In the genomic region with DNA sequence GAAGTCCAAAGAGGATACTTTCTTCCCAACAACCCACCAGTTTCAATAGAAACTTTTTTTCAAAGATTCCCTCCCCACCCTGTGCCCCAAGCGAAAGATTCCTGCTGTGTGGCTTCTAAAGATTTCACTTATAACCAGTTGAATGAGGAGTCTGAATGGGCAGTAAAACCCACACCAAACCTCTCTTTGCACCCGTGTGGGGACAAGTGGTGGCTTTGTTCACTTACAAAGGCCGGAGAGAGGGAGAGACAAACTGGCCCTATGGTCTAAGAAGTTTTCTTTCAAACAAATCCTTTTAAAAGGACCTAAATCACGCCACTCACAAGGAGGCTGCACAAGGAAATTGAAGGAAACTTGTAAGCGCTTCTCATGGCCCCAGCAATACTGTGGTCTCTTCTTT, we compare ENCODE assay signal across 24 mouse cellular contexts.
DNase-seq lines count a peak whose midpoint lies in the region; ATAC-seq and TF ChIP-seq lines count a peak whose summit lies in the region.
"Had no signal": no experiment of that assay in that cellular context is flagged by ENCODE, and none has a peak within 500 bp of the region (broad histone marks: within the 10 kb centered on the region; RNA-seq: fewer than 3 reads in every experiment).

No protein-coding gene starts in this region.

- peak overlapping the region; percentile 51; the same call in 1 of the 2 replicates for H3K27ac ChIP-seq in forebrain, embryonic 10.5 days
- H3K27ac ChIP-seq in forebrain, embryonic 15.5 days (replicated peaks): no peak overlapping the region
- no peak overlapping the region; the same call in 1 of the 2 replicates for H3K27ac ChIP-seq in midbrain, embryonic 10.5 days (replicated peaks)
- H3K27ac ChIP-seq in midbrain, embryonic 16.5 days (ENCODE audit: low read length): no peak overlapping the region
- H3K27ac ChIP-seq in forebrain, postnatal 0 days (ENCODE audit: low read depth, low read length): no peak overlapping the region
- H3K27ac ChIP-seq: kidney, embryonic 15.5 days; limb, embryonic 13.5 days; liver, embryonic 12.5 days; midbrain, embryonic 13.5 days had no signal

- H3K4me3 ChIP-seq in forebrain, embryonic 10.5 days: no peak overlapping the region
- H3K4me3 ChIP-seq in forebrain, embryonic 15.5 days: no peak overlapping the region
- no peak overlapping the region for H3K4me3 ChIP-seq in midbrain, embryonic 10.5 days
- H3K4me3 ChIP-seq in midbrain, embryonic 16.5 days (ENCODE audit: low read depth, low read length): no peak overlapping the region
- H3K4me3 ChIP-seq in forebrain, postnatal 0 days (ENCODE audit: low read depth, low read length): no peak overlapping the region
- H3K4me3 ChIP-seq: kidney, embryonic 15.5 days; limb, embryonic 13.5 days; liver, embryonic 12.5 days; midbrain, embryonic 13.5 days had no signal

- peak; percentile 48 for DNase-seq in forebrain, embryonic 10.5 days (ENCODE audit: extremely low spot score, low spot score)
- DNase-seq in midbrain, embryonic 10.5 days (ENCODE audit: low spot score): peak; percentile 20
- peak; percentile 55 for DNase-seq in embryo, embryonic 10.5 days (ENCODE audit: low spot score)
- no peak for DNase-seq in forebrain, postnatal 0 days
- DNase-seq in yolk sac, embryonic 10.5 days (ENCODE audit: low spot score): no peak
- DNase-seq in spleen, postnatal 36 days (ENCODE audit: low spot score in 2 of 2): no peak
- DNase-seq: adrenal gland, postnatal 36 days; cerebellum, adult 11 months; cerebellum, postnatal 10 days; gastrocnemius, postnatal 36 days; kidney, adult 11 months; kidney, postnatal 36 days; layer of hippocampus, postnatal 36 days; lung, adult 18-20 months; lung, postnatal 10 days; retina, postnatal 1 day; thymus, adult 18-20 months; thymus, postnatal 36 days had no signal

- TF ChIP-seq CTCF in forebrain, postnatal 0 days (IDR thresholded peaks at IDR 0.05; ENCODE audit: low read depth): no peak

- H3K4me1 ChIP-seq in forebrain, embryonic 10.5 days: peaks cover 43% of the 10 kb centered on the region
- peaks cover 10% of the 10 kb centered on the region for H3K4me1 ChIP-seq in forebrain, embryonic 15.5 days
- peaks cover 37% of the 10 kb centered on the region for H3K4me1 ChIP-seq in midbrain, embryonic 10.5 days
- peaks cover 8% of the 10 kb centered on the region for H3K4me1 ChIP-seq in midbrain, embryonic 16.5 days (ENCODE audit: control insufficient read depth, insufficient read depth, low read length)
- H3K4me1 ChIP-seq in forebrain, postnatal 0 days (ENCODE audit: insufficient read depth): peaks cover 3% of the 10 kb centered on the region; the same call in 1 of the 2 replicates
- H3K4me1 ChIP-seq: liver, embryonic 12.5 days had no signal

- no peak overlapping the region for H3K4me2 ChIP-seq in forebrain, embryonic 15.5 days (replicated peaks)
- H3K4me2 ChIP-seq in midbrain, embryonic 16.5 days (ENCODE audit: low read length): no peak overlapping the region
- no peak overlapping the region for H3K4me2 ChIP-seq in forebrain, postnatal 0 days (ENCODE audit: low read depth)
- H3K4me2 ChIP-seq: kidney, embryonic 15.5 days; limb, embryonic 13.5 days; liver, embryonic 12.5 days; midbrain, embryonic 13.5 days had no signal

- no peak overlapping the region for H3K9ac ChIP-seq in forebrain, embryonic 15.5 days (replicated peaks)
- no peak overlapping the region for H3K9ac ChIP-seq in midbrain, embryonic 16.5 days (ENCODE audit: low read depth, low read length)
- H3K9ac ChIP-seq in forebrain, postnatal 0 days: no peak overlapping the region
- H3K9ac ChIP-seq: kidney, embryonic 15.5 days; limb, embryonic 13.5 days; liver, embryonic 12.5 days; midbrain, embryonic 13.5 days had no signal

- H3K27me3 ChIP-seq in forebrain, embryonic 10.5 days (ENCODE audit: poor library complexity, severe bottlenecking): peaks cover 84% of the 10 kb centered on the region
- H3K27me3 ChIP-seq in forebrain, embryonic 15.5 days: no peaks in the 10 kb centered on the region
- H3K27me3 ChIP-seq in midbrain, embryonic 10.5 days (ENCODE audit: low read depth, poor library complexity, severe bottlenecking): peaks cover 73% of the 10 kb centered on the region
- H3K27me3 ChIP-seq in midbrain, embryonic 16.5 days (ENCODE audit: control insufficient read depth, insufficient read depth, low read depth, low read length): no peaks in the 10 kb centered on the region
- no peaks in the 10 kb centered on the region; the same call in 1 of the 2 replicates for H3K27me3 ChIP-seq in forebrain, postnatal 0 days (ENCODE audit: insufficient read depth, low read length)
- H3K27me3 ChIP-seq: kidney, embryonic 15.5 days; limb, embryonic 13.5 days; liver, embryonic 12.5 days had no signal

- WGBS in forebrain, embryonic 10.5 days: 24% methylated on average over 5 of the region's 5 CpGs
- WGBS in forebrain, embryonic 15.5 days: 5% methylated on average over 5 of the region's 5 CpGs
- 29% methylated on average over 5 of the region's 5 CpGs for WGBS in midbrain, embryonic 10.5 days
- WGBS in midbrain, embryonic 16.5 days: 18% methylated on average over 5 of the region's 5 CpGs
- WGBS in forebrain, postnatal 0 days: 11% methylated on average over 5 of the region's 5 CpGs

- no peaks in the 10 kb centered on the region for H3K36me3 ChIP-seq in forebrain, embryonic 10.5 days (replicated peaks)
- H3K36me3 ChIP-seq in forebrain, embryonic 15.5 days: no peaks in the 10 kb centered on the region
- H3K36me3 ChIP-seq in midbrain, embryonic 10.5 days: no peaks in the 10 kb centered on the region
- H3K36me3 ChIP-seq in midbrain, embryonic 16.5 days (ENCODE audit: control insufficient read depth, insufficient read depth, low read length): no peaks in the 10 kb centered on the region
- H3K36me3 ChIP-seq in forebrain, postnatal 0 days (ENCODE audit: insufficient read depth): no peaks in the 10 kb centered on the region
- H3K36me3 ChIP-seq: kidney, embryonic 15.5 days; limb, embryonic 13.5 days; liver, embryonic 12.5 days; midbrain, embryonic 13.5 days had no signal

- H3K9me3 ChIP-seq in forebrain, embryonic 10.5 days: no peaks in the 10 kb centered on the region
- no peaks in the 10 kb centered on the region for H3K9me3 ChIP-seq in forebrain, embryonic 15.5 days
- no peaks in the 10 kb centered on the region for H3K9me3 ChIP-seq in midbrain, embryonic 10.5 days (replicated peaks)
- no peaks in the 10 kb centered on the region for H3K9me3 ChIP-seq in midbrain, embryonic 16.5 days (replicated peaks; ENCODE audit: control insufficient read depth, low read length, poor library complexity, severe bottlenecking)
- H3K9me3 ChIP-seq in forebrain, postnatal 0 days (ENCODE audit: low read length): no peaks in the 10 kb centered on the region
- H3K9me3 ChIP-seq: kidney, embryonic 15.5 days; limb, embryonic 13.5 days; liver, embryonic 12.5 days; midbrain, embryonic 13.5 days had no signal

- no peak for ATAC-seq in forebrain, embryonic 15.5 days (replicated peaks)
- no peak for ATAC-seq in midbrain, embryonic 16.5 days
- peak; percentile 43 for ATAC-seq in forebrain, postnatal 0 days
- ATAC-seq: liver, embryonic 12.5 days; midbrain, embryonic 13.5 days had no signal

Comparison
In these comparisons a context has a peak if more than half of its experiments do, and no peak if none do; other contexts are left out.
1. DNase-seq: peak in forebrain, embryonic 10.5 days (single experiment), midbrain, embryonic 10.5 days (single experiment) and embryo, embryonic 10.5 days (single experiment); none in forebrain, postnatal 0 days (single experiment), yolk sac, embryonic 10.5 days (single experiment) and spleen, postnatal 36 days (0 of 2).